Mouse (Mus musculus): ENCODE results near the gene Pbx4. TPM values are rescaled to one million over a fixed set of nuclear protein-coding genes. Genes with fewer than 3 reads are reported as not detected.

Gene Pbx4
- total RNA-seq, 2 experiments from 2014 or later = 10.2 to 15.0 TPM

DNA sequence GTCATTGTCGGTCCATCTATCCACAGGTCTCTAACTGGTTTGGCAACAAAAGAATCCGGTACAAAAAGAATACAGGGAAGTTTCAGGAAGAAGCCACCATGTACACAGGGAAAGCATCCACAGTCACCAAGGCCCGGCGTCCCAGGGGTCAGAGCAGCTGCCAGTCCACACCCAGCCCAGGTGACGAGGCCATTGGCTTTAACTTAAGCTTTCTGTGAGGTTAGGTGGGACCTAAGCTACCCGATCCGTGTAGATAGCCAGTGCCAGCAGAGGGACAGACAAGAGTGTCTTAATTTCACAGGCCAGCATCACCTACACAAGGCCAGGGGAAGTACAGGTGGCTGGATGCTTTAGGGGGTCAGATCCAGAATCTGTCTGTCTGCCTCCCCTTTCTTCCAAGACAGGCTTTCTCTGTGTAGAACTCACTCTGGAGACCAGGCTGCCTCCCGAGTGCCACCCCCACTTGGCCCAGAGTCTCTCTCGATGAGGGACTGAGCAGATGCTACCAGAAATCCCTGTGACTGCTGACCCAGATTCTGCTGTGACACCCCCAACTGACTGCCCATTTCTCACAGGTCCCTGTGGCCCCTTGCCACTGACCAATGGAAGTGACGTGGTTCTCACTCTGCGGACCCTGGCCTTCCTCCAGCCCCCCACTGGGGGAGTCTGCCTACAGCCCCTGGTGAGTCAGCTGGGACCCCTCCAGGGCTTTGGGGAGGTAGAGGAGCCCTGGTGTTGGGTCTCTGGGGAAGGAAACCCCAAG, 37.9 kb downstream of the Pbx4 start:
- ATAC-seq (replicated peaks; ENCODE audit: poor library complexity) = no peak

DNA sequence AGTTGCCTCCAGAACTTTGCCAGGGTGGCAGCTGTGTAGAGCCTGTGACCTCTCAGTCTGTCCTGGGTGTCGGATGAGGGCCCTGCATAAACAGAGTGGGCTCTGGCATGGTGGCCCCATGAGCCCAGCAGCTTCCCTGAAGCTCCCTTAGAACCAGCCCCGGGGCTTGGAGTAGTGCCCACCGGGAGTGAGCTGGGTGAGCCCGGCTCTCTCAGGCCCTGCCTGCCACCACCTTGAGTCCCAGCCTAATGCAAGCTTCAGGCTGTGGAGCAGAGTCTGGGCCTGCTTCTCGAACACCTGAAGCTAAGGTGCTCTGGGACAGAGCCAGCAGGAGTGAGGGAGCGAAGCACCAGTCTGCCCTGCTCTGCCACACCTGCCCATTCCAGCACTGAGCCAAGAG, 38.6 kb downstream of the Pbx4 start:
- ATAC-seq (replicated peaks; ENCODE audit: poor library complexity) = no peak

DNA sequence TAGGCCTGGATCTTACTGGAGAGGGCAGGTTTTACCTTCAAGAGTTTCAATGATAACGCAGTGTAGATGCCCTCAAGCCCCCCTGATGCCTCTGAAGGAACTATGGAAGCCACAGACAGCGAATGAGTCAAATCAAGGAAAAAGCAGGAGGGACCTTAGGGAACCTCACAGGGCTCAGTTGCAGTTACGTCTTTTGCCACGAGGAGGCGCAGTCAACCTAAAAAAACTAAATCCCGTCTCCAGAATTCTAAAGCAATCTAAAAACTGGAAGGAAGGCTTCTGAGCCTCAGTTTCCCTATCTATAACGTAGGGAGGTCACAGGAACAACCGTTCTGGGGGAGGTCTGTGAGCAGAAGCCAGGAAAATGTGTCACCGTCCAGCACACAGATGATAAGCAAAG, 41.9 kb downstream of the Pbx4 start:
- ATAC-seq (replicated peaks; ENCODE audit: poor library complexity) = peak; percentile 66

DNA sequence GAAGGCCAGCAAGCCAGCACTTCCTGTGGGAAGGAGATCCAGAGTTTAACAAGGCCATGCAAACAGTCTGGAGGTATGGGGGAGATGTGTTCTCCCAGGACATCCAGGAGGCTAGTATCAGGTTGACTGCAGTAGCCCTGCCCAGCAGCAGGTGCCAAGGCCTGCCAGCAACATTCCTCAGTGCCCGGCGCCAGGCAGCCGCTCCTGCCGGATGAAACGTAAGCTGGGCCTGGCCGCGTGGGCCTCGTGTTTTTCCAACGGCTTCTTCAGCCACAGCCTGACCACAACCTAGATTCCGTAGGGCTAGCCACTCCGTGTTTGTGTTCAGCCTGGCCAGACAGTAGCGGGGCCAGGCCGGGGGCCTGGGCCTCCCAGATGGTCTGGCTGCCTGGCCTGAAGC, 42.4 kb downstream of the Pbx4 start:
- ATAC-seq (replicated peaks; ENCODE audit: poor library complexity) = no peak

DNA sequence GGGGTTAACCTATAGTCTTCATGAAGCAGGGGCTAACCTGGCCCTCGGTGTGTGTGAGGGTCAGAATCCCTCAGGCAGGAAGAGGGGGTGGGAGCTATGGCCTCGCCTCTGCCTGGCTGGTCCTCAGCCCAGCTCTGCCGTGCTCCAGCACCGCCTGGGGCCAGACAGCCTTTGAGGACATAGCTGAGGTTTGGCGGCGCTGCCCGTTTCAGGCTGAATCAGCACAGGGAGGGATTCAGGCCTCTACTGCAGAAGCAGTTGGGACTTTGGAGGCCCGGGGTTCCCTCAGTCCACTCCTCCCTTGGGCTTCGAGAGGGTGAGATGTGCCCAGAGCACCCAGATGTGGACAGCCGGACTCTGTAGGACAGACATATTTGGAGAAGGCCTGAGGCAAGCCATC, 43.8 kb downstream of the Pbx4 start:
- ATAC-seq (replicated peaks; ENCODE audit: poor library complexity) = no peak

DNA sequence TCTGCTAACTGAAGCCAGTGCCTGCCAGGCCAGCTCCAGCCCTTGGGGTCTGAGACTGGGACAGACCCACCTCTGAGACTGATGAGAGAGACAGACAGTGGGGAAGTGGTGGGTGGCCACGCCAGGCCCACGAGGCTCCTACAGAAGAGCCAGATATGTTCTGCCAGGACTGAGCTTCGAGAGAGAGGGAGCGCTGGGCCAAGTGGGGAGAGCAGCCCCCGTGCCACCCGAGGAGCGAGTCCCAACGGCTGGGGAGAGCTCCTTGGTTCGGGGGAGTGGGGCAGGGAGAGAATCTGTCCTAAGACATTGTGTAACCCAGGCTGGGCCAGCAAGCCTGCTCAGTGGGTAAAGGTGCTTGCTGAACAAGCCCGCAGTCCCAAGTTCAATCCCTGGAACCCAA, 44.7 kb downstream of the Pbx4 start:
- ATAC-seq (replicated peaks; ENCODE audit: poor library complexity) = no peak

DNA sequence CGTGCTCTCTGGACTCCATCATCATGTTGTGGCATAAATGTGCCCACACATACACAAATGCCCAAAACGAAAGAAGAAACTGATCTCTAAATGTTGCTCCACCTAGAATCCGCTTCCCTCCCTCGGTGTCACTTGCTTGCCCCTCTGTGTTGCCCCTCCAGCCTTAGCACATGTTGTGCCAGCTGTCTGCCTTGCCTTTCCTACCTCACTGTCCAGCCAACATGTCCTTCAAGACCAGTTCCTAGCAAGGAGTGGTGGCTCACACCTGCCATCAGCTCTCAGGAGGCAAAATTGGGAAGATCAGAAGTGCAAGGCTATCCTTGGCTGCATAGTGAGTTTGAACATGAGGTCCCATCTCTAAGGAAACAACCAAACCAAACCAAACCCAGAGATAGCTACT, 45.1 kb downstream of the Pbx4 start:
- ATAC-seq (replicated peaks; ENCODE audit: poor library complexity) = no peak

DNA sequence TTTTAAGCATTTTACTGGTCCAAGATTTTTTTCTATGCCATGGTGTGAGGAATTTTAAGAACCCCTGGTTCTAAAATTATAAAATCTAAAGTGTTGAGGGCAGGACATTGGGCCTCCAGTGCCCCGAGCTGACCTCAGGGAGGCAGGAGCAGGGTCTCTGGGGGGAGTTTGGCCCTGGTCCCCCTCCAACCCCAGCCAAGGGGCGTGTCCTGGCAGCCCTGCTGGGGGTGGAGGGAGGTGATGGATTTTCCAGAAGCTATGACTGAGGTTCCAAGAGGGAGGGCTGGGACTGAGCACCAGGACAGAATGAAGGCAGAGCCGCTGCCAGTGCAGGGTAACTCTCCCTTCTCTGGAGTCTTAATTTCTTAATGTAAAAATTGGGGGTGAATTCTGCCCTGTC, 45.7 kb downstream of the Pbx4 start:
- no peak for ATAC-seq (replicated peaks; ENCODE audit: poor library complexity)

DNA sequence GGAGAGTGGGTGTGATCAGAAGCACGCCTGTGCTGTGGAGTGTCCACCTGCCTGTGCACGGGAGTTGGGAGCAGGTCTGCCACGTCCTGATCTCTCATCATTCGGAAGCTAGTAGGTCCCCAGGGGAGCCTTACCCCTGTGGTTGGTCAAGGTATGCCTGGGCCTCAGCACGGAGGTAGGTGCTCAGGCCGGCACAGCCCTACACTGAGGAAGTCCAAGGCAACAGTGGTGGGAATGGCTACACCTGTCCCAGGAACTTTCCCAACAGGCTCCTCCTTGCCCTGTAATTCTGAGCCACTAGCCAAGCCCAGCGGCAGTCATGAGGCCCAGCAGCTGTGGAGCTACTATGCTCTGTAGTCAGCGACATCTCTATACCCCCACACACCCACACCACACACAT, 47.4 kb downstream of the Pbx4 start:
- ATAC-seq (replicated peaks; ENCODE audit: poor library complexity) = no peak

DNA sequence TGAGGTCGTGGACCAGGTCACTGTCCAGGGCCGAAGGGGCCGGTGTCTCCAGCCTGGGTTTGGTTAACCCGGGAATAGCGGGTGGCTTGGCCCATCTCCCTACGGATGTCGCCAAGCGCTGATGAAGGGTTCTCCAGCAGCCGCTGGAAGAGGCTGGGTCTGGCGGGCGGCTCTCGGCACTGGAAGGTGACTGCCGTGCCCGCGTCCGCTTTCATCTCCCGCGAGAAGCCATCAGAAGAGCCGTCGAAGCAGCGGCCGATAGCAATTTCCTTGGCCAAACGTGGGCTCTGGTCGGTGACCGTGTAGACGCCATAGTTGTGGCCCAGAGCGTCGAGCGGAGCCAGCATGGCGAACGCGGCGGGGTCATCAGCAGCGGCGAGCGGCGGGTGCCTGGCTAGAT, 48.5 kb downstream of the Pbx4 start:
- ATAC-seq (replicated peaks; ENCODE audit: poor library complexity) = no peak

DNA sequence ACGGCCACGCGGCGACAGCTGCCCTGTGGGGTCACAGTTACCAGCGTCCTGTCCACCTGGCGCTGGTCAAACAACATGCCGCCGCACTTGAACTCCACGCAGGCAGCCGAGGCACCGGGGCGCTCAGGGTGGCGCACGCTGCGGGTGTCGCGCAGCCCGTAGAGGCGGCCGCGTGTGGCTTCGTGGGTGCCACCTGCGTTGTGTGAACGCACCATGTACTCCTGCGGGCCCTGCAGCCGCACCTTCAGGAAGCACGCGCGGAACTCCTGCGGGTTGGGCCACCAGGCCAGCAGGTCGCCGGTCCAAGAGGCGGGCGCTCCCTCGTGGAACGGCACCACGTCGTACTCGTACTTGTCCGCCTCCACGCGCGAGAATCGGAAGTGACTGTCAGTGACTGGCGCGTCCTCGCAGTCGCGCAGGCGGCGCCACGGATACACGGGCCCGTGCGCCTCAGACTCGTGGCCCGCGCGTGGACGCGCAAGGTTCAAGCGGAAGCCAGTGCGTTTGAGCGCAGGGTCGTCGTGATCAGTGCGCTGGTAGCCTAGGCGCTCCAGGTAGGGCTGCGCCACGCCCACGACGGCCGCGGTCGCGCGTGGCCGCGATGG, 49.1 kb downstream of the Pbx4 start:
- ATAC-seq (replicated peaks; ENCODE audit: poor library complexity) = no peak

DNA sequence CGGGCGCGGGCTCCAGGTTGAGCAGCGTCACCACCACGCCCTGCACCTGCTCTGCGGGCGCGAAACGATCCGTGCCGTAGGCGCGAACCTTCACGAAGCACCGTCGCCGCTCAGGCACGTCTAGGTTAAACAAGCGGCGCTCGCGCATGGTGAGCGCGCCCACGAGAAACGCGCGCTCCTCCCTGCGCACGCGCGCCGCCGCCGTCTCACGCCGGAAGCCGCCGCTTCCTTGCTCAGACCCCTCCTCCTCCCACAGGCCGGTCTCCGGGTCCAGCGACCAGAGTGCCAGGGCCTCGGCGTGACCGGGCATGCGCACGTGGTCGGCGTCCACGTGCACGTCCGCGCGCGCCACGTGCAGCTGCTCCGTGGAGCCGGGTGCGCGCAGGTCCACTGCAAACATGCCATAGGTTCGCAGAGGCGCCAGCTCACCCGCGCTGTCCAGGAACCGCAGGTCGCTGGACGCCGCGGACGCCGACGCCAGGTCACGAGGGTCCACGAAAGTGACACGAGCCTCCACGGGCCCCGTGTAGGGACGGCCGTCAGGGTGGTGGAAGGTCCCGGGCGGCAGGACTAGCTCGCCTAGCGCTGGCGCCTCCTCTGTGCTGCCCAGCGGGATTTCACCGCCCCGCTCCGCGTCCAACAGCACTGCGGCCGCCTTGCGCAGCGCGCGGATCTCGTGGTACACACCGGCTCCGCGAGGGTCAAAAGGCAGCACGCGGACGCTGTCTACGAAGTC, 49.9 kb downstream of the Pbx4 start:
- ATAC-seq (replicated peaks; ENCODE audit: poor library complexity) = no peak

DNA sequence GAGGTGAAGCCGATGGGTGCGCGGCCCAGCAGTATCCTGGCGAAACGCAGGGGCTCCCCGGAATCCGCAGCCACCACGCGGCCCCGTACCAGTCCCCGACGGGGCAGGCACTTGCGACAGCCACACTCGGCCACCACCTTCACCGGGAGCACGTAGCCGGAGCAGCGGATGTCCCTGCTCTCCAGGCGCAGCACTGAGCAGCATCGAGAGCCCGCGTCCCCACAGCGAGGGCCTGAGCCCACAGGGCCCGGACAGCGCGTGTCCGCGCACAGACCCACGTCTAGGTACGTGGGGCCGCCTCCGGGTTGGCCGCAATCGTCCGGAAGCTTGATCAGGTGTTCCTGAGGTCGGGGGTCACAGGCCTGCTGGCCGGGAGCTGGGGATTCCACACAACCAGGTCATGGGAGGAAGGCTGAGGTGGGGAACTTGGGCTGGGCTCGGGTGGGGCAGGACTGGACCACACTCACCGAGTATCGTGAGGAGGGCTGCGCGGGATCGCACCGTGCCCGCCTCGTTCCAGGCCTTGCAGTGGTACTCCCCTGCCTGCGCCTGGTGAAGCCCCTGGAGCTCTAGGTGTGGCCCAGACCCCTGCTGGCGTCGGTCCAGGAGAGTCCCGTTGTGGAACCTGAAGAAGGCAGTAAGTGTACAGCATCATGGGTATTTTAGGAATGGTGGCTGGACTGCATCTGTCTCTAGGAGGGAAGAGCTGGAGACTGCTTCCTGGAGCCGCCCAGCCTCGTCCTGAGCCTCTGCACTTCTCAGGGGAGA, 50.7 kb downstream of the Pbx4 start:
- no peak for ATAC-seq (replicated peaks; ENCODE audit: poor library complexity)

DNA sequence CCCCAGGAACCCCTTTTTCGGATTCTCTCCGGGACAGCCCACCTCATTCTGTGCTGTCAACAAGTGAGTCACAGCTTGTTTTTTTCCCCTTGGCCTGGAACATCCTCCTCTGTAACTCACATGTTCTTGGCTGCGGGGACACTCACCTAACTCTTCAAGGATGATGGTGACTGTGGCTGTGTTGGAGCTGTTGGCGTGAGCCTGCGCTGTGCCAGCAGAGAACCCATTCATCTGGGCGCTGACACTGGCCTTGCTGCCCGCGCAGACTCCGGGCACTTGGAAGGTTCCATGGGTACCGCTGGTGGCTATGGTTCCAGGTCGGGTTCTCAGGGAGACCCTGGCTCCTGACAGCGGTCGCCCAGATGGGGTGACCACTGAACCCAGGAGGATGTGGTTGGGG, 51.9 kb downstream of the Pbx4 start:
- no peak for ATAC-seq (replicated peaks; ENCODE audit: poor library complexity)

DNA sequence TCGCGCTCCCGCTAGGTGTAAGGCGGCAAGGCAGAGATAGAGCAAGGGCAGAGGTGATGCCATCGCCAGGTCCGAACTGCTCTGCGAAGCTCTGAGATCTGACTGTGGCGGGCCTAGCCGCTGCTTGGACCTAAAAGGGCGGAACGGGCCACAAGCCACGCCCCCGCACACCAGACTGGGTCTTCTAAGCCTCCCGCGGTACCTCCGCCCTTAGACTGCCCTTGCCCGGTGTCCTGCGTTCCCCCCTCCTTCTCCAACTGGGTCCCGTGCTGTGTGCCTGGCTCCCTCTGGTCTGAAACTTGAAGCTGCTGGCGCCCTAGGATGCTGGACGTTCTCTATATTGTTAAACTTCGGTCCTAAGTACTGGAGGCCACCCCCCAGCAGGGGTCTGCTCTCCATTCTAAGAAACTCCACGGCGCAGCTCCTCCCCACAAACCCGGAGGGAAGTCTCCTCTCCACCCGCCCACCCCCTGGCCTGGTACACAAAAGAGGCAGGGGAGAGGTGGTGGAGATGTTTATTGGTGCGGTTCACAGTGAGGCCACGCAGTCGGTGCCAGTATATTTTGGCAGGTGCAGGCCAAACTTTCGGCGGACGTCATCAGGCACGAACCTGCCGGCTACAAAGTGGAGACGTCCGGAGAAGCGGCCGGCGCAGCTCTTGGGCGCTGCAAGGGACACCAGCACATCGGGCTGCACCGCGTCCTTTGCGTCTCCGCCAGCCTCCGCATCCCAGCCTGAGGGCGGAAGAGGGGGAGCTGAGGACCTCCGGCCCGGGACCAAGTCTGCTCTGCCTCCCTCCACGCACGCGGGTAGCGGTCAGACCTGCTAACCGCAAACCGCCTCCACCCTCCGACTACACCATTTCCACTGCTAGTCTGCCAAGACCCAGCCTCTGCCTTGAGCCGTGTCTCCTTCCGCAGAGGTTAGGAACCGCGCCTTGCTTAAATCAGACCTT, 55.3 kb downstream of the Pbx4 start, which contains the start of gene Cilp2:
Gene Cilp2 (minus strand): TSS at position 399 of the 955 bp plus-strand sequence.
- peak; percentile 20; the same call in 1 of the 2 replicates for ATAC-seq (replicated peaks; ENCODE audit: poor library complexity)

DNA sequence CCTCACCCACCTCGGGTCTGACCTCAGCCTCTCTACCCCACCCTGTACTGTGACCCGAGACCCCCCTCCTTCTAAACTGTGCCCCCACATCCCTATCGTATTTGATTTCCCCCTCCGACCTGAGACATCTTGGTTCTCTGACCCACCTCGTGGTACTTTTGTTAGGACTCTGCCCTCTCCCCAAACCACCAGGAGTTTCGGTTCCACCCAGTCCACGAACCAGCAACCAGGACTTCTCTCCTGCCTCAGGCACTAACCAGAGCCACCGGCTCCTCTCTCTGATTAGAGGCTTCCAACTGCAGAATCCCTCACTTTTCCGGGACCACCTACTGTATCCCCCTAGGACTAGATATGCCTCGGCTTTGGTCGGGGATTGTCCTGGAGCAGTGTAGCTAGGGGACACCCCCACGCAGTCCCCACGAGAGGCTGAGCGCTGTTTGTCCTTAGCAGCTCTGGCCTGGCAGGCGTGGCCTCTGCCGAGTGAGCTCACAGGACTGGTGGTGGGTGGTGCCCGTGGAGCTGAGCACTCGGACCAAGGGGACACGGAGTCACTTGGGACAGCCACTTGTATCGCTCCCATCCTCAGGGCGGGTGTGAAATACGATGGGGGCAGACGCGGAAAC, 56.1 kb downstream of the Pbx4 start:
- no peak for ATAC-seq (replicated peaks; ENCODE audit: poor library complexity)

DNA sequence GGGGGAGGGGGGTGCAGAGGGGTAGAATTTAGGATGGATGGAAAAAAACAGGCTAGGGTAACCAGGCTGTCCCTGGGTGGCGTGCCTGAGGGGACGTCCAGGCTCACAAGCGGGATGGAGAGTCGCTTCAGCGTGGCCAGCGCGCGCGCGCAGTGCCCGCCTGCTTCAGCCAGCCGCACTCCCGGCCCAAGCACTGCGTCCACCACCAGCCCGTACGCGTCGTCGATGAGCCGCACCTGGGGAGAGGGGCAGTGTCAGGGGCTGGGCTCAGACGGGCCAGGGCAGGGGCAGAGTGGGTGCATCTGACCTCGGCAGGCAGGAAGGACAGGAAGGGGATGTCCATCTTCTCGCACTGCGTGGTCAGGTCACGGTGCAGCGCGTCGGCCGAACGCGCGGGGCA, 56.6 kb downstream of the Pbx4 start:
- ATAC-seq (replicated peaks; ENCODE audit: poor library complexity) = no peak

DNA sequence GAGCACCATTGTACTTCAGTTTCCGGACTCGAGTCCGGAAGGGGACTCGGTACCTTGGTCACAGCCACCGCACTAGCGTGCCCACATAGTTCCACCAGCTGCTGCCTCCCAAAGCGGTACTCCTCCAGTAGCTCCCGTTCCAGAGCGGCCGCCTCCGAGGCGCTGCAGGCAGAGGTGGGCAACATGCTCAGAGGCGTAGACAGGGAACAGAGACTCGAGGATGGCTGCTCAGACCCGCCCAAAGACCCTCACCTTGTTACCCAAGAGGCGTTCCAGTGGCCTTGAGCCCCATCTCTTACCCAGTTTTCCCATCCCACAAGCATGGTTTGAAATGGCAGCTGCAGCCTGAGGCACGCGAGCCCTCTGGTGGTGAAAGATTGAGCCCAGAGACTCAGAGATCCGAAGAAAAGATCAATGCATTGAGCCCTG, 58.5 kb downstream of the Pbx4 start:
- ATAC-seq (replicated peaks; ENCODE audit: poor library complexity) = peak; percentile 46

DNA sequence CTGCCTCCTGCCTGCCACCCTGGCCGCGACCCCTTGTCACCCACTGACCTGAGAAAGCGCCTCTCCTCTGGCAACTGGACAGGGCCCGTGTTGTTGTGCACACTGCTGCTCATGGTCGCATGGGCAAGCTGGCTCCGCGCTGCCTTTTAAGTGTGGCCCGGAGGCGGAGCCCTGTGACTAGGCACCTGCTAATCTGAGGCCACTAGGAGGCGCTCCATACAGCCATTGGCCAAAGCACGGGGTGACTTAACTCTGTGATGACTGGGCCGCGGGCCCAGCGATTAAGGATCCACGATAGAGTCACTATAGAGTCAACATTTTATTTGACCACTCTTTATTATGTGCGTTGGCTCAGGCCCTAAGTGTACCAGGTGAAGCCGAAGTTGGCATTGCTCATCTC, 61.6 kb downstream of the Pbx4 start:
- ATAC-seq (replicated peaks; ENCODE audit: poor library complexity) = peak; percentile 72

Measured in megakaryocyte progenitor cell, adult 5-6 weeks (primary cell).